Mouse (Mus musculus): ENCODE measurements at regions not wholly inside any gene's neighbourhood (a gene's known extent, or its start where the extent isn't known, plus 50 kb on each side); places are given as distances from the start of the nearest gene placed in this dataset.

- DNase-seq (ENCODE audit: low read depth, low spot score) = no peak
These were observed 436.7 kb downstream of the Cdk5rap2 start for GRCm38 (mm10) chr4:69973566-69973965.

- no peak for DNase-seq (ENCODE audit: low read depth, low spot score)
These were observed 438.5 kb downstream of the Cdk5rap2 start for GRCm38 (mm10) chr4:69971721-69972120.

- no peak for DNase-seq (ENCODE audit: low read depth, low spot score)
These were observed 441.8 kb downstream of the Cdk5rap2 start for GRCm38 (mm10) chr4:69968424-69968823.
